Mouse (Mus musculus): ENCODE measurements around the gene Gal3st2c. TPM values are rescaled to one million over a fixed set of nuclear protein-coding genes. Genes with fewer than 3 reads are reported as not detected.

The Gal3st2c gene
- polyA plus RNA-seq, 1 experiment = 0.08 TPM

DNA sequence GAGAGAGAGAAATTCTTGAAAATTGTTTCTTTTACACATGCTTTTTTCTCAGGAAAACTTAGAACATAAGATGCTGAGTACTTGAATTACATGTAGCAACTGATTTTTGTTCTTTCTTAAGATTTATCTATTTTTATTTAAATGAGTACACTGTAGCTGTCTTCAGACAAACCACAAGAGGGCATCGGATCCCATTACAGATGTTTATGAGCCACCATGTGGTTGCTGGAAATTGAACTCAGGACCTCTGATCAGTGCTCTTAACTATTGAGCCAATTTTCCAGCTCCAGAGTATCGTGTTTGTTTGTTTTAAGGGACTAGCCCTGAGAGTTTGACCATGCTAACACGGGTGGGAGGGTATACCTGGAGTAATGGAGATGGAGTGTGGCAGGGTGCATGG is 21.3 kb downstream of the Gal3st2c start:
- H3K27ac ChIP-seq (ENCODE audit: control insufficient read depth, insufficient read depth, low read length) = no peak overlapping the region
- TF ChIP-seq CTCF (IDR thresholded peaks at IDR 0.05; ENCODE audit: borderline replicate concordance, control insufficient read depth, extremely low read depth, insufficient read depth, low read length, poor library complexity) = no peak
- no peak for TF ChIP-seq POLR2A (IDR thresholded peaks at IDR 0.05; ENCODE audit: control insufficient read depth, extremely low read depth, insufficient read depth, low read length, poor library complexity)
- H3K36me3 ChIP-seq (ENCODE audit: control insufficient read depth, insufficient read depth, low read length) = no peaks in the 10 kb centered on the region
- H3K4me3 ChIP-seq (ENCODE audit: control insufficient read depth, insufficient read depth, low read length) = no peak overlapping the region
- no peak for DNase-seq
- no peaks in the 10 kb centered on the region for H3K4me1 ChIP-seq (replicated peaks; ENCODE audit: control insufficient read depth, insufficient read depth, low read length)
- WGBS = 59% methylated on average over 3 of the region's 3 CpGs
- no peaks in the 10 kb centered on the region for H3K27me3 ChIP-seq (ENCODE audit: control insufficient read depth, insufficient read depth, low read length)

DNA sequence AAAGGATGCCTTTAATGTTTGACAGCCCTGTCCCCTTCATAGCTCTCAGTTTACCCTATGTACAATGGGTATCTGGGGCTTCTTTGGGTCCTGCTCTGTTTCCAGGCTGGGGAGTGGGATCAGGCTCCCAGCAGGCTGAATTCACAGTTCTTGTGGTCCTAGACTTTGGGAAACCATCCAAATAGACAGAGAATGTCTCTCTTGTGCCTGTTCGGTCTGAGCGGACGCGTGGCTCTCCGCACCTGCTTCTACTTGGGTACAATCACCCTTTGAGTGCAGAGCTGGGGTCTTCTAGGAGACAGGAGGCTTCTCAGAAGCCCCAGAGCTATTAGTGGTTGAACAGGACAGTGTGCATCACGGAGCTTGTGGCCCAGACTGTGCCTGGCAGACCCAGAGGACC is 29.8 kb downstream of the Gal3st2c start, which contains the start of gene Neu4:
Gene Neu4, plus strand, starts transcription at position 301 of the 400 bp plus-strand sequence.
- no peak for DNase-seq
- H3K36me3 ChIP-seq (ENCODE audit: control insufficient read depth, insufficient read depth, low read length) = no peaks in the 10 kb centered on the region
- no peaks in the 10 kb centered on the region for H3K4me1 ChIP-seq (replicated peaks; ENCODE audit: control insufficient read depth, insufficient read depth, low read length)
- 93% methylated on average over 6 of the region's 6 CpGs for WGBS
- no peak within 1 kb of the TSS for H3K27ac ChIP-seq (ENCODE audit: control insufficient read depth, insufficient read depth, low read length)
- TF ChIP-seq POLR2A (IDR thresholded peaks at IDR 0.05; ENCODE audit: control insufficient read depth, extremely low read depth, insufficient read depth, low read length, poor library complexity) = no peak
- TF ChIP-seq CTCF (IDR thresholded peaks at IDR 0.05; ENCODE audit: borderline replicate concordance, control insufficient read depth, extremely low read depth, insufficient read depth, low read length, poor library complexity) = no peak
- no peak within 1 kb of the TSS for H3K4me3 ChIP-seq (ENCODE audit: control insufficient read depth, insufficient read depth, low read length)
- no peaks in the 10 kb centered on the region for H3K27me3 ChIP-seq (ENCODE audit: control insufficient read depth, insufficient read depth, low read length)

DNA sequence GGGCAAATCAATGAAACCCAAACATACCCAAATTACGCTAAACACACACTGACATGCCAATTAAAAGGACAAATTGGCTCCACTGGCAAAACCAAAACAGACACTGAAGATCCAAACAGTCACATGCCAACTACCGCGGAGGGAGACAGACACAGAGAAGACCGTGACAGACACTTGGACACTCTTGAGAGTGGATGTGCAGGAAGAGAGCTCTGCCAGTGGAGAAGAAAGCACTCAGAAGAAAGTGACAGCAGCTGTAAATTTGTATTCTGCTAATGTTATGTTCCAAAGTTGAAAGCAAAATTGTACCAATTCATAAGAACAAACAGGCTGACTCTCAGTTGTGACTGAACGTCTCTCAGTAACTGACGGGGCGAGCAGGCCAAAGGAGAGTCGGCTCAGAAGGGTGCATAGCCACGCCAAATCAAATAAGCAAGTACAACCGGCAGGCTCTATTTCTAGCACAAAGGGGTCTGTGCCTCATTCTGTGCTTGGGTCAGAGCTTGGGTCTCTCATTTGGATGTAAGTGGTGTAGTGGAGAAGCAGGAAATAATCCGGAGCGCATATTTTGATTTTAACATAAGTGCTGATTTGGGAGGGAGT is 37.3 kb downstream of the Gal3st2c start:
- no peak overlapping the region for H3K27ac ChIP-seq (ENCODE audit: control insufficient read depth, insufficient read depth, low read length)
- no peaks in the 10 kb centered on the region for H3K27me3 ChIP-seq (ENCODE audit: control insufficient read depth, insufficient read depth, low read length)
- no peak for DNase-seq
- no peaks in the 10 kb centered on the region for H3K36me3 ChIP-seq (ENCODE audit: control insufficient read depth, insufficient read depth, low read length)
- WGBS = 95% methylated on average over 12 of the region's 12 CpGs
- H3K4me3 ChIP-seq (ENCODE audit: control insufficient read depth, insufficient read depth, low read length) = no peak overlapping the region
- H3K4me1 ChIP-seq (replicated peaks; ENCODE audit: control insufficient read depth, insufficient read depth, low read length) = peaks cover 3% of the 10 kb centered on the region
- TF ChIP-seq POLR2A (IDR thresholded peaks at IDR 0.05; ENCODE audit: control insufficient read depth, extremely low read depth, insufficient read depth, low read length, poor library complexity) (no peak), CTCF (IDR thresholded peaks at IDR 0.05; ENCODE audit: borderline replicate concordance, control insufficient read depth, extremely low read depth, insufficient read depth, low read length, poor library complexity) (no peak)

DNA sequence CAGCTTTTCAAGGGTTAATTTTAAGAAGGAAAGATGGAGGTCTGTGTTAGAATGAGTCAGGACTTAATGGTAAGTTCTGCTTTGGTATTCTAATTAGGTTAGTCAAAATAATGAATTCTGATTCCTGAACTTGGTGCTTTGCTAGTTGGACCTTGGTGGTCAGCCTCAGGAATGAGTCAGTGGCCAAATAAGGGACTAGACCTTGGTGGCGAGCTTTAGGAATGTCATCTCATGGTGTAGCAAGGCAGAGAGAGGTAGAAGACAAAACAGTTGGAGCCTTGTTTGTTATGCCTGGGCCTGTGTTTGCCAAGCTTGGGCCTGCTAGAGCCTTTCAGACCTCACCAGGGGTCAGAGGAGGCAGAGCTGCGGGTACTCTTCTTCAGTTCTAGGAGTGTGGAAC is 38.4 kb downstream of the Gal3st2c start:
- DNase-seq = no peak
- H3K36me3 ChIP-seq (ENCODE audit: control insufficient read depth, insufficient read depth, low read length) = no peaks in the 10 kb centered on the region
- TF ChIP-seq POLR2A (IDR thresholded peaks at IDR 0.05; ENCODE audit: control insufficient read depth, extremely low read depth, insufficient read depth, low read length, poor library complexity) (no peak), CTCF (IDR thresholded peaks at IDR 0.05; ENCODE audit: borderline replicate concordance, control insufficient read depth, extremely low read depth, insufficient read depth, low read length, poor library complexity) (no peak)
- WGBS = 99% methylated on average over 2 of the region's 2 CpGs
- no peak overlapping the region for H3K4me3 ChIP-seq (ENCODE audit: control insufficient read depth, insufficient read depth, low read length)
- peaks cover 11% of the 10 kb centered on the region for H3K4me1 ChIP-seq (replicated peaks; ENCODE audit: control insufficient read depth, insufficient read depth, low read length)
- H3K27ac ChIP-seq (ENCODE audit: control insufficient read depth, insufficient read depth, low read length) = no peak overlapping the region
- H3K27me3 ChIP-seq (ENCODE audit: control insufficient read depth, insufficient read depth, low read length) = no peaks in the 10 kb centered on the region

DNA sequence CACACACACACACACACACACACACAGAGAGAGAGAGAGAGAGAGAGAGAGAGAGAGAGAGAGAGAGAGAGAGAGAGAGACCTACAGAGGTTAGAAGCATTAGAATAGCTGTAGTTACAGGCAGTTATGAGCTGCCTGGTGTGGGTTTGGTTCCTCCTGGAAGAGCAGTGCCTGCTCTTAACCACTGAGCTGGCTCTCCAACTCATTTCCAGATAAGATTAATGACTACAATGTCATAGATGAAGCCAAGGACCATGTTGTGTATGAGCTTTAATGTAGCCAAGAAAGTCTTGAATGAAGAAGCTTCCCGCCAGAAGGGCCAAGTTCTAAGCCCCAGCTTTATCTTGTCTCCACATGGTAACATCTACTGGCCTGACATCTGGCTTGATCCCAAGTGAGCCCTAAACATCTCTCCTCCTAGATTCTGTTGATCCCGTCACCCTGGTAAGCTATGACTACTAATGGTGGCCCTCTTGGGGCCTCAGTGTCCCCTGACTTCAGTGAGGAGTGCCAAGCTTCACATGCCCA is 42.8 kb downstream of the Gal3st2c start:
- no peak for DNase-seq
- H3K4me3 ChIP-seq (ENCODE audit: control insufficient read depth, insufficient read depth, low read length) = no peak overlapping the region
- WGBS = 92% methylated on average over 2 of the region's 2 CpGs
- no peak overlapping the region for H3K27ac ChIP-seq (ENCODE audit: control insufficient read depth, insufficient read depth, low read length)
- H3K27me3 ChIP-seq (ENCODE audit: control insufficient read depth, insufficient read depth, low read length) = no peaks in the 10 kb centered on the region
- TF ChIP-seq CTCF (IDR thresholded peaks at IDR 0.05; ENCODE audit: borderline replicate concordance, control insufficient read depth, extremely low read depth, insufficient read depth, low read length, poor library complexity) (no peak), POLR2A (IDR thresholded peaks at IDR 0.05; ENCODE audit: control insufficient read depth, extremely low read depth, insufficient read depth, low read length, poor library complexity) (no peak)
- H3K4me1 ChIP-seq (replicated peaks; ENCODE audit: control insufficient read depth, insufficient read depth, low read length) = peaks cover 29% of the 10 kb centered on the region
- no peaks in the 10 kb centered on the region for H3K36me3 ChIP-seq (ENCODE audit: control insufficient read depth, insufficient read depth, low read length)

DNA sequence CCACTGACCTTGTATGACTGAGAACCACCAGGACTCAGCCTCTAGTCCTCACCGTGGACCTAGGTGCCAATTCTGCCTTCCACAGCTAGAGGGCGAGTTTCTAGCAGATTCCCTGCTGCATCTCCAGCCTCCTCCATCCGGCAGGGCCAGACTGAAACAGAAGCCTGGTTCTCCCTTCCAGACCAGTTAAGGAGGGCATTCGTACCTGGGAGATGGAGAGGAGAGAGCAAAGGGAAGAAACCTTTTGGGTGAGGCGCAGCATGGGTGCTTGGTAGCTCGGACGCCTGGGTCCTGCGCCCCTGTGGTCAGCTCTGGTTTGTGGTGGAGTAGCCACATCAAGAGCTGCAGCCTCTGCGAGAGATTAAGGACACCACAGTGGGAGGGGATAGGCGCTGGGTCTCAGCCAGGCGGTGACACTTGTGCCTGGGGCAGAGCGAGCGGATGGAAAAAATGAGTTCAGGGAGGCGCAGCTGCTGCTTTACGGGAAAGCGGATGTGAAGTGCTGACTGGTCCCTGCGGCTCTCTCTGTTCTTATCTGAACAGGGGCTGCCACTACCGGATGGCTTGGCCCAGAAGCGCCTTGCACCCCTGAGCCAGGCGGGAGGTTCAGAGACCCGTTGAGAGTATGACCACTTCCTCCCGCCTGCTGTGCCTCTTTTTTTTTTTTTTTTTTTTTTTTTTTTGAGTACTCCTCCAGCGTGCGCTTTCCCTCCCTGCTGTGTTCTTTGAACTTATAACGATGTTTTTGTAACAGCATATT is 44.9 kb downstream of the Gal3st2c start:
- DNase-seq = peak; percentile 86
- WGBS = under 1% methylated on average over 25 of the region's 25 CpGs
- Histone ChIP-seq H3K36me3 (ENCODE audit: control insufficient read depth, insufficient read depth, low read length) (no peaks in the 10 kb centered on the region; the same call in 1 of the 2 replicates), H3K27ac (ENCODE audit: control insufficient read depth, insufficient read depth, low read length) (peak overlapping the region; percentile 94), H3K4me1 (replicated peaks; ENCODE audit: control insufficient read depth, insufficient read depth, low read length) (peaks cover 29% of the 10 kb centered on the region), H3K27me3 (ENCODE audit: control insufficient read depth, insufficient read depth, low read length) (no peaks in the 10 kb centered on the region; the same call in 1 of the 2 replicates), H3K4me3 (ENCODE audit: control insufficient read depth, insufficient read depth, low read length) (peak overlapping the region; percentile 44)
- TF ChIP-seq POLR2A (IDR thresholded peaks at IDR 0.05; ENCODE audit: control insufficient read depth, extremely low read depth, insufficient read depth, low read length, poor library complexity) (peak; percentile 34; the same call in 1 of the 2 replicates), CTCF (IDR thresholded peaks at IDR 0.05; ENCODE audit: borderline replicate concordance, control insufficient read depth, extremely low read depth, insufficient read depth, low read length, poor library complexity) (peak; percentile 78)

Data from thymus, adult 2 months (tissue).